ENCODE assay signal across 8 mouse cellular contexts in genomic region chr7:80400571-80400970, GRCm38 (mm10). TPM values are rescaled to one million over a fixed set of nuclear protein-coding genes. Genes with fewer than 3 reads are reported as not detected.
DNase-seq lines count a peak whose midpoint lies in the region; ATAC-seq and TF ChIP-seq lines count a peak whose summit lies in the region.

No protein-coding gene starts in this region.

- no peaks in the 10 kb centered on the region for H3K9me3 ChIP-seq in forebrain, embryonic 11.5 days (ENCODE audit: control insufficient read depth, low read length)
- H3K9me3 ChIP-seq in kidney, postnatal 0 days (replicated peaks; ENCODE audit: low read length), result no peaks in the 10 kb centered on the region

- peak overlapping the region; percentile 67; the same call in 1 of the 2 replicates for H3K27ac ChIP-seq in layer of hippocampus, adult 2 months
- H3K27ac ChIP-seq in forebrain, embryonic 11.5 days (ENCODE audit: low read depth, low read length), result no peak overlapping the region
- H3K27ac ChIP-seq in kidney, postnatal 0 days, result peak overlapping the region; percentile 97

- no peak overlapping the region for H3K4me2 ChIP-seq in forebrain, embryonic 11.5 days (ENCODE audit: low read depth, low read length, severe bottlenecking)
- H3K4me2 ChIP-seq in kidney, postnatal 0 days (ENCODE audit: low read length), result peak overlapping the region; percentile 91
- H3K4me2 ChIP-seq in myocyte (ENCODE audit: low read depth), result peak overlapping the region; percentile 88

- no peak for DNase-seq in layer of hippocampus, adult 2 months (ENCODE audit: low spot score in 2 of 2)
- DNase-seq in layer of hippocampus, adult 9-11 months, result no peak
- no peak for DNase-seq in forebrain, embryonic 11.5 days (ENCODE audit: low spot score)
- no peak for DNase-seq in kidney, postnatal 0 days (ENCODE audit: low spot score)
- DNase-seq in thymus, postnatal 36 days, result no peak
- DNase-seq in cerebellum, adult 11-12 months, result no peak
- DNase-seq in lung, postnatal 14 days, result no peak

- H3K4me1 ChIP-seq in forebrain, embryonic 11.5 days (replicated peaks; ENCODE audit: control insufficient read depth, insufficient read depth, low read length), result peaks cover 14% of the 10 kb centered on the region
- H3K4me1 ChIP-seq in kidney, postnatal 0 days (replicated peaks; ENCODE audit: insufficient read depth, low read length), result peaks cover 18% of the 10 kb centered on the region

- peaks cover 38% of the 10 kb centered on the region for H3K79me2 ChIP-seq in myocyte (ENCODE audit: control insufficient read depth, insufficient read depth)

- peaks cover 5% of the 10 kb centered on the region for H3K27me3 ChIP-seq in forebrain, embryonic 11.5 days (ENCODE audit: control insufficient read depth, insufficient read depth, low read length)
- no peaks in the 10 kb centered on the region for H3K27me3 ChIP-seq in kidney, postnatal 0 days (ENCODE audit: insufficient read depth, low read length)
- H3K27me3 ChIP-seq in myocyte (ENCODE audit: control insufficient read depth, insufficient read depth, insufficient read length), result no peaks in the 10 kb centered on the region

- TF ChIP-seq POLR2A in myocyte (IDR thresholded peaks at IDR 0.05; ENCODE audit: insufficient read length, low read depth), result no peak

- H3K9ac ChIP-seq in forebrain, embryonic 11.5 days (ENCODE audit: low read length), result peak overlapping the region; percentile 12; the same call in 1 of the 2 replicates
- no peak overlapping the region for H3K9ac ChIP-seq in kidney, postnatal 0 days (ENCODE audit: low read depth, low read length)

- ATAC-seq in forebrain, embryonic 11.5 days (replicated peaks; ENCODE audit: low FRiP score), result no peak
- no peak for ATAC-seq in kidney, postnatal 0 days (replicated peaks; ENCODE audit: low FRiP score, low read depth)

- no peaks in the 10 kb centered on the region; the same call in 1 of the 2 replicates for H3K36me3 ChIP-seq in forebrain, embryonic 11.5 days (ENCODE audit: control insufficient read depth, insufficient read depth, low read length)
- peaks cover 21% of the 10 kb centered on the region for H3K36me3 ChIP-seq in kidney, postnatal 0 days (ENCODE audit: insufficient read depth, low read length)
- H3K36me3 ChIP-seq in myocyte (ENCODE audit: control insufficient read depth, insufficient read depth), result peaks cover 9% of the 10 kb centered on the region

- no peak for TF ChIP-seq CTCF in layer of hippocampus, adult 2 months (conservative IDR thresholded peaks at IDR 0.05)
- TF ChIP-seq CTCF in kidney, postnatal 0 days (IDR thresholded peaks at IDR 0.05; ENCODE audit: low read depth), result no peak

- H3K4me3 ChIP-seq in layer of hippocampus, adult 2 months, result peak overlapping the region; percentile 11; the same call in 1 of the 2 replicates
- no peak overlapping the region for H3K4me3 ChIP-seq in forebrain, embryonic 11.5 days (ENCODE audit: low read depth, low read length)
- no peak overlapping the region for H3K4me3 ChIP-seq in kidney, postnatal 0 days (replicated peaks; ENCODE audit: low read depth, low read length)
- peak overlapping the region; percentile 61 for H3K4me3 ChIP-seq in myocyte

- H3ac ChIP-seq in myocyte (ENCODE audit: control insufficient read depth, insufficient read length), result peak overlapping the region; percentile 97

- WGBS in forebrain, embryonic 11.5 days, result 78% methylated on average over 6 of the region's 6 CpGs
- 66% methylated on average over 6 of the region's 6 CpGs for WGBS in kidney, postnatal 0 days

TF ChIP-seq in myocyte, 11 proteins besides CTCF, POLR2A, EP300 and RAD21:
- TF ChIP-seq TCF3 (IDR thresholded peaks at IDR 0.05; ENCODE audit: insufficient read length, low read depth), result no peak
- TF ChIP-seq SRF (IDR thresholded peaks at IDR 0.05; ENCODE audit: control insufficient read depth, insufficient read length, low read depth), result no peak
- TF ChIP-seq MYOG (IDR thresholded peaks at IDR 0.05; ENCODE audit: control insufficient read depth in 1 of 3, insufficient read depth in 1 of 3, insufficient read length in 2 of 3, low read depth in 2 of 3), result no peak
- no peak for TF ChIP-seq REST (IDR thresholded peaks at IDR 0.05; ENCODE audit: insufficient read depth, insufficient read length)
- no peak for TF ChIP-seq CEBPB (IDR thresholded peaks at IDR 0.05; ENCODE audit: insufficient read depth, poor library complexity, severe bottlenecking)
- no peak for TF ChIP-seq USF1 (IDR thresholded peaks at IDR 0.05; ENCODE audit: low read depth)
- TF ChIP-seq MAX (IDR thresholded peaks at IDR 0.05; ENCODE audit: low read depth), result no peak

RNA-seq across cellular contexts. Expression of gene Furin, which starts 4.7 kb away (rescaled TPM):
- total RNA-seq in layer of hippocampus, adult 2 months (2021), result 10 to 100 TPM; 39.4 to 40.6 TPM
- 6.0 and 6.2 TPM in 2 replicates for polyA plus RNA-seq in forebrain, embryonic 11.5 days (2014; fragmentation: Nextera tagmentation; extraction: Ambion mirVana)
- 20.8 and 22.9 TPM in 2 replicates for polyA plus RNA-seq in kidney, postnatal 0 days (2015; fragmentation: Nextera tagmentation; extraction: Ambion mirVana)
- 64.1 TPM for polyA plus RNA-seq in myocyte (2012; fragmentation: generic; extraction: Trizol)

RNA-seq across cellular contexts. Expression of gene Fes, which starts 12.8 kb away (rescaled TPM):
- 1 to 10 TPM; 5.0 to 5.7 TPM for total RNA-seq in layer of hippocampus, adult 2 months (2021)
- 7.7 and 8.3 TPM in 2 replicates for polyA plus RNA-seq in forebrain, embryonic 11.5 days (2014; fragmentation: Nextera tagmentation; extraction: Ambion mirVana)
- polyA plus RNA-seq in kidney, postnatal 0 days (2015; fragmentation: Nextera tagmentation; extraction: Ambion mirVana), result 12.4 and 12.5 TPM in 2 replicates
- polyA plus RNA-seq in myocyte (2012; fragmentation: generic; extraction: Trizol), result 0.54 TPM

RNA-seq across cellular contexts. Expression of gene Man2a2, which starts 29.4 kb away (rescaled TPM):
- 100 to 1,000 TPM; 169 to 178 TPM for total RNA-seq in layer of hippocampus, adult 2 months (2021)
- 16.1 and 18.8 TPM in 2 replicates for polyA plus RNA-seq in forebrain, embryonic 11.5 days (2014; fragmentation: Nextera tagmentation; extraction: Ambion mirVana)
- polyA plus RNA-seq in kidney, postnatal 0 days (2015; fragmentation: Nextera tagmentation; extraction: Ambion mirVana), result 7.3 and 8.8 TPM in 2 replicates
- 35.7 TPM for polyA plus RNA-seq in myocyte (2012; fragmentation: generic; extraction: Trizol)

RNA-seq across cellular contexts. Expression of gene Hddc3, which starts 57.7 kb away (rescaled TPM):
- 10 to 100 TPM; 45.5 to 46.6 TPM for total RNA-seq in layer of hippocampus, adult 2 months (2021)
- polyA plus RNA-seq in forebrain, embryonic 11.5 days (2014; fragmentation: Nextera tagmentation; extraction: Ambion mirVana), result 23.8 and 31.0 TPM in 2 replicates
- polyA plus RNA-seq in kidney, postnatal 0 days (2015; fragmentation: Nextera tagmentation; extraction: Ambion mirVana), result 20.2 and 21.5 TPM in 2 replicates
- polyA plus RNA-seq in myocyte (2012; fragmentation: generic; extraction: Trizol), result 83.3 TPM

RNA-seq across cellular contexts. Expression of gene Unc45a, which starts 59.8 kb away (rescaled TPM):
- total RNA-seq in layer of hippocampus, adult 2 months (2021), result 10 to 100 TPM; 38.0 to 40.9 TPM
- polyA plus RNA-seq in forebrain, embryonic 11.5 days (2014; fragmentation: Nextera tagmentation; extraction: Ambion mirVana), result 31.1 and 36.1 TPM in 2 replicates
- polyA plus RNA-seq in kidney, postnatal 0 days (2015; fragmentation: Nextera tagmentation; extraction: Ambion mirVana), result 28.2 and 29.7 TPM in 2 replicates
- polyA plus RNA-seq in myocyte (2012; fragmentation: generic; extraction: Trizol), result 38.4 TPM

Comparison
In these comparisons a context has a peak if more than half of its experiments do, and no peak if none do; other contexts are left out.
1. H3K4me3 ChIP-seq: peak in layer of hippocampus, adult 2 months (single experiment) and myocyte (single experiment); none in forebrain, embryonic 11.5 days (single experiment) and kidney, postnatal 0 days (single experiment).